Mouse (Mus musculus) MEL (cell line): ENCODE results near the gene Safb2. TPM values are rescaled to one million over a fixed set of nuclear protein-coding genes. Genes with fewer than 3 reads are reported as not detected.

Source experiments
- DNase-seq: peaks from one replicate; pipeline ENCODE4 v3.0.0; 2011; ENCODE audit warnings: low read depth, low spot score
- H3K27ac ChIP-seq: 2 replicates; pipeline ENCODE4 v1.5.1; 2012; ENCODE audit warnings: low read depth, mild to moderate bottlenecking, control low read depth, low read length, moderate library complexity; ENCODE audit not compliant: control insufficient read depth
- H3K27me3 ChIP-seq, 2 experiments: fragments of 150-350 bp in 1 of 2; sonication (generic) in 1 of 2; 2 replicates each; pipeline ENCODE4 v1.6.1; 2012; ENCODE audit warnings: low read length in 2 of 2, mild to moderate bottlenecking in 2 of 2, improper control_type of control experiment in 1 of 2, moderate library complexity in 1 of 2; ENCODE audit not compliant: insufficient read depth in 2 of 2, control insufficient read depth in 1 of 2
- H3K36me3 ChIP-seq, 2 experiments: 2 replicates each; pipeline ENCODE4 v1.6.1; 2012 to 2014; ENCODE audit warnings: low read length in 2 of 2, improper control_type of control experiment in 1 of 2, inconsistent platforms in 1 of 2, mild to moderate bottlenecking in 1 of 2; ENCODE audit not compliant: insufficient read depth in 2 of 2, control insufficient read depth in 1 of 2
- H3K4me1 ChIP-seq, 2 experiments: fragments of 150-350 bp in 1 of 2; sonication (generic) in 1 of 2; 2 replicates each; pipeline ENCODE4 v1.6.1; 2012; ENCODE audit warnings: low read length in 2 of 2, improper control_type of control experiment in 1 of 2, mild to moderate bottlenecking in 1 of 2; ENCODE audit not compliant: insufficient read depth in 2 of 2, control insufficient read depth in 1 of 2
- H3K4me3 ChIP-seq, 2 experiments: fragments of 150-350 bp in 1 of 2; sonication (generic) in 1 of 2; 2 replicates each; pipeline ENCODE4 v1.5.1; 2012; ENCODE audit warnings: low read depth in 2 of 2, low read length in 2 of 2, mild to moderate bottlenecking in 2 of 2, moderate library complexity in 2 of 2, control low read depth in 1 of 2, improper control_type of control experiment in 1 of 2; ENCODE audit not compliant: control insufficient read depth in 1 of 2, insufficient read depth in 1 of 2
- H3K79me2 ChIP-seq: 2 replicates; pipeline ENCODE4 v1.6.1; 2012; ENCODE audit warnings: mild to moderate bottlenecking, low read length, moderate library complexity; ENCODE audit not compliant: control insufficient read depth, poor library complexity, insufficient read depth
- H3K9ac ChIP-seq: 2 replicates; pipeline ENCODE4 v1.6.1; 2012; ENCODE audit warnings: low read depth, mild to moderate bottlenecking, control low read depth, low read length, moderate library complexity; ENCODE audit not compliant: control insufficient read depth, poor library complexity, severe bottlenecking
- H3K9me3 ChIP-seq: fragments of 150-350 bp; sonication (generic); replicated peaks from 2 replicates; pipeline ENCODE4 v1.6.1; 2012; ENCODE audit warnings: mild to moderate bottlenecking, low read length, improper control_type of control experiment, moderate library complexity; ENCODE audit not compliant: insufficient read depth
- CHD2 ChIP-seq: IDR thresholded peaks from 2 replicates; pipeline ENCODE4 v1.6.1; 2011; ENCODE audit warnings: low read length, improper control_type of control experiment
- GATA1 ChIP-seq: IDR thresholded peaks from 2 replicates; pipeline ENCODE4 v1.6.1; 2011; ENCODE audit warnings: low read depth, low read length, improper control_type of control experiment
- JUND ChIP-seq: IDR thresholded peaks from 2 replicates; pipeline ENCODE4 v1.6.1; 2011; ENCODE audit warnings: low read depth, mild to moderate bottlenecking, improper control_type of control experiment, low read length
- MAFK ChIP-seq: IDR thresholded peaks from 2 replicates; pipeline ENCODE4 v1.6.1; 2011; ENCODE audit warnings: low read depth, mild to moderate bottlenecking, low read length, improper control_type of control experiment, borderline replicate concordance
- MAZ ChIP-seq: IDR thresholded peaks from 2 replicates; pipeline ENCODE4 v1.6.1; 2012; ENCODE audit warnings: low read depth, mild to moderate bottlenecking, inconsistent platforms, low read length, improper control_type of control experiment
- MEF2A ChIP-seq: IDR thresholded peaks from 2 replicates; pipeline ENCODE4 v1.6.1; 2014; ENCODE audit warnings: low read depth, mild to moderate bottlenecking, inconsistent platforms, low read length, improper control_type of control experiment; ENCODE audit not compliant: poor library complexity, insufficient replicate concordance, severe bottlenecking; ENCODE audit errors: extremely low read depth
- MXI1 ChIP-seq: IDR thresholded peaks from 2 replicates; pipeline ENCODE4 v1.6.1; 2011; ENCODE audit warnings: mild to moderate bottlenecking, low read depth, low read length, improper control_type of control experiment
- NELFE ChIP-seq: IDR thresholded peaks from 2 replicates; pipeline ENCODE4 v1.6.1; 2011; ENCODE audit warnings: low read depth, low read length, improper control_type of control experiment
- POLR2A ChIP-seq, 2 experiments: IDR thresholded peaks; 2 replicates each; pipeline ENCODE4 v1.6.1; 2011 to 2012; ENCODE audit warnings: low read length in 2 of 2, mild to moderate bottlenecking in 2 of 2, control low read depth in 1 of 2, improper control_type of control experiment in 1 of 2, low read depth in 1 of 2, moderate library complexity in 1 of 2; ENCODE audit not compliant: control insufficient read depth in 1 of 2, insufficient read depth in 1 of 2, poor library complexity in 1 of 2
- RAD21 ChIP-seq: IDR thresholded peaks from 2 replicates; pipeline ENCODE4 v1.6.1; 2011; ENCODE audit warnings: mild to moderate bottlenecking, low read depth, low read length, improper control_type of control experiment
- TAL1 ChIP-seq: IDR thresholded peaks from 2 replicates; pipeline ENCODE4 v1.6.1; 2012; ENCODE audit warnings: mild to moderate bottlenecking, inconsistent platforms, low read length, moderate library complexity, mixed read lengths
- UBTF ChIP-seq: IDR thresholded peaks from 2 replicates; pipeline ENCODE4 v1.6.1; 2012; ENCODE audit warnings: low read depth, mild to moderate bottlenecking, inconsistent platforms, low read length, improper control_type of control experiment, moderate library complexity, borderline replicate concordance; ENCODE audit not compliant: insufficient read depth
- ZC3H11A ChIP-seq: IDR thresholded peaks from 2 replicates; pipeline ENCODE4 v1.6.1; 2012; ENCODE audit warnings: low read depth, mild to moderate bottlenecking, inconsistent platforms, low read length, improper control_type of control experiment
- polyA plus RNA-seq, 2 experiments: library from polyadenylated mRNA; stranded (reverse) in 1 of 2; unstranded in 1 of 2; fragments of >175 nt in 1 of 2; fragments of >200 nt in 1 of 2; gene quantifications; 2 replicates each; pipeline versions ENCODE4 v1.2.1 to v1.2.4; 2012; ENCODE audit warnings: low replicate concordance in 2 of 2, low read depth in 1 of 2; ENCODE audit not compliant: insufficient read length in 2 of 2, insufficient read depth in 1 of 2, missing spikeins in 1 of 2
- total RNA-seq: library from RNA; depleted of rRNA; stranded (reverse); fragments of 300-350 nt; gene quantifications from 2 replicates; pipeline ENCODE4 v1.2.3, GENCODE M21; 2012; rRNA removed

Gene Safb2
- total and polyA plus RNA-seq, 3 experiments: 61.6 to 741 (median 217) TPM

GRCm38 (mm10) chr17:56511707-56512090, 72.7 kb downstream of the Safb2 start:
- no peaks in the 10 kb centered on the region for H3K9me3 ChIP-seq
- no peak overlapping the region for H3K4me3 ChIP-seq
- no peak overlapping the region for H3K9ac ChIP-seq
- H3K4me1 ChIP-seq: peaks cover 0 to 14% of the 10 kb centered on the region in 2 experiments; a peak in 1 of 4 replicates
- H3K36me3 ChIP-seq: 0 out of 4 replicates have a peak, but pooled peaks cover 0 to 2% of the 10 kb centered on the region in 2 experiments
- TF ChIP-seq MAFK (no peak), TAL1 (no peak), MEF2A (no peak), JUND (no peak), MAZ (no peak), CHD2 (no peak), UBTF (no peak), RAD21 (no peak)
- TF ChIP-seq, all 39 proteins: peak for 0
- DNase-seq: no peak
- no peaks in the 10 kb centered on the region; the same call in 1 of the 2 replicates for H3K79me2 ChIP-seq
- no peaks in the 10 kb centered on the region for H3K27me3 ChIP-seq
- H3K27ac ChIP-seq: no peak overlapping the region

GRCm38 (mm10) chr17:56510970-56511706, 73.2 kb downstream of the Safb2 start:
- Histone ChIP-seq H3K9ac (no peak overlapping the region), H3K79me2 (no peaks in the 10 kb centered on the region; the same call in 1 of the 2 replicates), H3K36me3 (0 out of 4 replicates have a peak, but pooled peaks cover 0 to 2% of the 10 kb centered on the region in 2 experiments)
- TF ChIP-seq NELFE: no peak
- TF ChIP-seq POLR2A (IDR thresholded peaks at IDR 0.05; ENCODE audit: control insufficient read depth in 1 of 2, insufficient read depth in 1 of 2, low read depth in 1 of 2, low read length in 2 of 2, poor library complexity in 1 of 2): no peak
- no peak for TF ChIP-seq GATA1
- TF ChIP-seq MEF2A: no peak
- no peak for TF ChIP-seq MXI1
- TF ChIP-seq ZC3H11A: no peak
- TF ChIP-seq, all 39 proteins: peak for 0
- Histone ChIP-seq H3K4me3 (no peak overlapping the region), H3K4me1 (peaks cover 0 to 15% of the 10 kb centered on the region in 2 experiments; a peak in 1 of 4 replicates), H3K27me3 (no peaks in the 10 kb centered on the region), H3K27ac (no peak overlapping the region), H3K9me3 (no peaks in the 10 kb centered on the region)
- no peak for DNase-seq

Other genes starting within 250 kb of the Safb2 start
- 37.2 and 51.6 TPM in 2 replicates for gene Ptprs, start 108.1 kb downstream of the Safb2 start, total RNA-seq
- 100 to 1,000 TPM in 1 of 2 experiments, 10 to 100 TPM in 1; 80.9 to 324 TPM for gene Ptprs, start 108.1 kb downstream of the Safb2 start, polyA plus RNA-seq
- gene Znrf4, start 72.2 kb downstream of the Safb2 start, total RNA-seq: not detected in 2 replicates
- not detected for gene Znrf4, start 72.2 kb downstream of the Safb2 start, polyA plus RNA-seq
- gene Gm20219, start 30.2 kb downstream of the Safb2 start, total RNA-seq: 0.62 and 0.65 TPM in 2 replicates
- gene Gm20219, start 30.2 kb downstream of the Safb2 start, polyA plus RNA-seq: 1 to 10 TPM in 1 of 2 experiments, not detected in 1; 3.1 TPM
- gene Safb, start 240 bp upstream of the Safb2 start, total RNA-seq: 87.3 and 103 TPM in 2 replicates
- gene Safb, start 240 bp upstream of the Safb2 start, polyA plus RNA-seq: 100 to 1,000 TPM in 1 of 2 experiments, not detected in 1; 203 TPM
- 281 and 334 TPM in 2 replicates for gene 2410015M20Rik, start 25.2 kb upstream of the Safb2 start, total RNA-seq
- gene 2410015M20Rik, start 25.2 kb upstream of the Safb2 start, polyA plus RNA-seq: 100 to 1,000 TPM in 1 of 2 experiments, not detected in 1; 274 TPM
- 3,804 and 3,914 TPM in 2 replicates for gene Rpl36, start 28.8 kb upstream of the Safb2 start, total RNA-seq
- 1,000 to 10,000 TPM in 1 of 2 experiments, not detected in 1; 2,385 TPM for gene Rpl36, start 28.8 kb upstream of the Safb2 start, polyA plus RNA-seq
- gene Lonp1, start 42.3 kb upstream of the Safb2 start, total RNA-seq: 162 and 203 TPM in 2 replicates
- 100 to 1,000 TPM; 197 to 296 TPM for gene Lonp1, start 42.3 kb upstream of the Safb2 start, polyA plus RNA-seq
- 0.33 and 0.46 TPM in 2 replicates for gene Catsperd, start 43.6 kb upstream of the Safb2 start, total RNA-seq
- gene Catsperd, start 43.6 kb upstream of the Safb2 start, polyA plus RNA-seq: 1 to 10 TPM in 1 of 2 experiments, not detected in 1; 1.1 TPM
- gene Ranbp3, start 88.7 kb upstream of the Safb2 start, total RNA-seq: 123 and 137 TPM in 2 replicates
- 100 to 1,000 TPM in 1 of 2 experiments, not detected in 1; 150 TPM for gene Ranbp3, start 88.7 kb upstream of the Safb2 start, polyA plus RNA-seq
- gene Ndufa11, start 133.2 kb upstream of the Safb2 start, total RNA-seq: 226 and 249 TPM in 2 replicates
- gene Ndufa11, start 133.2 kb upstream of the Safb2 start, polyA plus RNA-seq: 100 to 1,000 TPM in 1 of 2 experiments, not detected in 1; 351 TPM
- 1.7 and 2.6 TPM in 2 replicates for gene Vmac, start 133.4 kb upstream of the Safb2 start, total RNA-seq
- gene Vmac, start 133.4 kb upstream of the Safb2 start, polyA plus RNA-seq: 1 to 10 TPM in 1 of 2 experiments, not detected in 1; 8.0 TPM
- gene Nrtn, start 172.9 kb upstream of the Safb2 start, total RNA-seq: 5.6 and 10.9 TPM in 2 replicates
- gene Nrtn, start 172.9 kb upstream of the Safb2 start, polyA plus RNA-seq: 10 to 100 TPM in 1 of 2 experiments, not detected in 1; 11.8 TPM
- gene Dus3l, start 180.2 kb upstream of the Safb2 start, total RNA-seq: 34.1 and 38.9 TPM in 2 replicates
- 10 to 100 TPM in 1 of 2 experiments, not detected in 1; 70.5 TPM for gene Dus3l, start 180.2 kb upstream of the Safb2 start, polyA plus RNA-seq
- gene Prr22, start 185.7 kb upstream of the Safb2 start, total RNA-seq: 1.0 and 1.3 TPM in 2 replicates
- 1 to 10 TPM in 1 of 2 experiments, not detected in 1; 5.5 TPM for gene Prr22, start 185.7 kb upstream of the Safb2 start, polyA plus RNA-seq
- gene Rfx2, start 246.4 kb upstream of the Safb2 start, total RNA-seq: 7.5 and 8.7 TPM in 2 replicates
- 10 to 100 TPM in 1 of 2 experiments, not detected in 1; 29.2 TPM for gene Rfx2, start 246.4 kb upstream of the Safb2 start, polyA plus RNA-seq